Mouse (Mus musculus) forebrain, embryonic 13.5 days (tissue): ENCODE results near the gene Pdcd2l. TPM values are rescaled to one million over a fixed set of nuclear protein-coding genes. Genes with fewer than 3 reads are reported as not detected.

ENCODE experiments used
- ATAC-seq: fragments of 200-750 bp; cut with Nextera tagmentation; 2 replicates; pipeline ENCODE4 v1.8.0; 2017
- H3K27ac ChIP-seq: fragments of 300-500 bp; sonication (generic); 2 replicates; pipeline ENCODE4 v1.5.1; 2015; ENCODE audit warnings: inconsistent platforms, mild to moderate bottlenecking, moderate library complexity
- H3K27me3 ChIP-seq: fragments of 300-500 bp; sonication (generic); 2 replicates; pipeline ENCODE4 v1.6.1; 2015; ENCODE audit warnings: mild to moderate bottlenecking, inconsistent platforms
- H3K36me3 ChIP-seq: fragments of 300-500 bp; sonication (generic); 2 replicates; pipeline ENCODE4 v1.6.1; 2015; ENCODE audit warnings: mild to moderate bottlenecking, inconsistent platforms; ENCODE audit not compliant: poor library complexity, severe bottlenecking
- H3K4me1 ChIP-seq: fragments of 300-500 bp; sonication (generic); 2 replicates; pipeline ENCODE4 v1.6.1; 2015; ENCODE audit warnings: inconsistent platforms
- H3K4me2 ChIP-seq: fragments of 300-500 bp; sonication (generic); 2 replicates; pipeline ENCODE4 v1.6.1; 2015; ENCODE audit warnings: inconsistent platforms, mild to moderate bottlenecking, moderate library complexity
- H3K4me3 ChIP-seq: fragments of 300-500 bp; sonication (generic); 2 replicates; pipeline ENCODE4 v1.5.1; 2015; ENCODE audit warnings: mild to moderate bottlenecking, inconsistent platforms
- H3K9ac ChIP-seq: fragments of 300-500 bp; sonication (generic); 2 replicates; pipeline ENCODE4 v1.6.1; 2015; ENCODE audit warnings: mild to moderate bottlenecking, inconsistent platforms
- H3K9me3 ChIP-seq: fragments of 300-500 bp; sonication (generic); replicated peaks from 2 replicates; pipeline ENCODE4 v1.6.1; 2016; ENCODE audit warnings: inconsistent platforms
- WGBS: fragments of 180-500 bp; shearing (Covaris S2); methylation state at CpG from one replicate; pipeline ENCODE4 v1.1.7; 2015; 5-methylcytosine and 5-hydroxymethylcytosine counted together
- polyA plus RNA-seq: library from polyadenylated mRNA; unstranded; fragments of >200 nt; fragmentation: Nextera tagmentation; extraction: Ambion mirVana; gene quantifications from 2 replicates; pipeline ENCODE4 v1.2.1, GENCODE M21; 2015

The Pdcd2l gene
- polyA plus RNA-seq, 1 experiment from 2014 or later, result 85.6 TPM

GRCm38 (mm10) chr7:34167766-34168469 is 28.5 kb downstream of the Pdcd2l start:
- peak; percentile 85 for ATAC-seq
- H3K4me3 ChIP-seq, result peak overlapping the region; percentile 96
- H3K36me3 ChIP-seq, result peaks cover 23% of the 10 kb centered on the region
- H3K4me1 ChIP-seq, result peaks cover 13% of the 10 kb centered on the region
- peak overlapping the region; percentile 97 for H3K9ac ChIP-seq
- H3K9me3 ChIP-seq, result no peaks in the 10 kb centered on the region
- H3K27ac ChIP-seq, result peak overlapping the region; percentile 82
- H3K4me2 ChIP-seq, result peak overlapping the region; percentile 84
- H3K27me3 ChIP-seq, result no peaks in the 10 kb centered on the region
- WGBS, result under 1% methylated on average over 44 of the region's 54 CpGs

GRCm38 (mm10) chr7:34166850-34167249 is 29.6 kb downstream of the Pdcd2l start:
- Histone ChIP-seq H3K36me3 (peaks cover 34% of the 10 kb centered on the region), H3K9ac (peak overlapping the region; percentile 39; the same call in 1 of the 2 replicates), H3K27me3 (no peaks in the 10 kb centered on the region), H3K4me2 (peak overlapping the region; percentile 29), H3K27ac (no peak overlapping the region), H3K4me3 (peak overlapping the region; percentile 9), H3K9me3 (no peaks in the 10 kb centered on the region), H3K4me1 (peaks cover 13% of the 10 kb centered on the region)
- ATAC-seq, result no peak
- WGBS, result 50% methylated on average over 4 of the region's 4 CpGs

DNA sequence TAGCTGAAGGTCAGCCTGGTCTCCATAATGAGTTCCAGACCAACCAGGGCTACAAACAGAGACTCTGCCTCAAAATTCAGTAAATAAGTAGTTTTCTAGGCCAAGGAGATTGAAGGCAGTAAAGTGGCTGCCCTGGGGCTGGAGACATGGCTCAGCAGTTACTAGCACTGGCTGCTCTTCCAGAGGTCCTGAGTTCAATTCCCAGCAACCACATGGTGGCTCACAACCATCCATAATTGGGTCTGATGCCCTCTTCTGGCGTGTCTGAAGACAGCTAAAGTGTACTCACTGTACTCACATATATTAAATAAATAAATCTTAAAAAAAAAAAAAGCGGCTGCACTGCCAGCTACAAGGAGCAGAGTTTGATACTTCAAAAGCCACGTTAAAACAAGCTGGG is 30.5 kb downstream of the Pdcd2l start:
- no peak overlapping the region for H3K4me2 ChIP-seq

DNA sequence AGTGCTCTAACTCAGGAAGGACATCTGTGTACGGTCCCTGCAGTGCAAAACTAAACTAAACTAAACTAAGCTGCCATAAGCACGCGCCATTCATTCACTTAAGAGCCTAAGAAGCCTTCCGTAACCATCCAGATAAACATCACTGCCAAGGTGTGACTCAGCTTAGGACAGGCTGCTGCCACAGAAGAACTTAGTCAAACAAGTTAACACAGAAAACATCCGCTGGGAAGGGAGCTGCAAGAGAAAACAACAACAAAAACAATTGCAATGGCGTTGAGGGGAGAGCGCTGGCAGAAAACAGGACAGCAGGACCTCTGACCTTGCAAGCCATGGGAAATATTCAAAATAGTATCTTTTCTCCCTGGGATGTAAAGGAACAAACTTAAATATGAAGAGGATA is 31.8 kb downstream of the Pdcd2l start:
- H3K4me2 ChIP-seq, result no peak overlapping the region
- H3K36me3 ChIP-seq, result peaks cover 54% of the 10 kb centered on the region
- ATAC-seq, result no peak
- no peak overlapping the region for H3K27ac ChIP-seq
- H3K4me1 ChIP-seq, result peaks cover 13% of the 10 kb centered on the region
- H3K4me3 ChIP-seq, result no peak overlapping the region
- 95% methylated on average over 7 of the region's 7 CpGs for WGBS
- no peak overlapping the region for H3K9ac ChIP-seq
- H3K9me3 ChIP-seq, result no peaks in the 10 kb centered on the region
- no peaks in the 10 kb centered on the region for H3K27me3 ChIP-seq

More for the DNA sequence above, 30.5 kb downstream of the Pdcd2l start:
- Histone ChIP-seq H3K9ac (no peak overlapping the region), H3K4me3 (no peak overlapping the region), H3K36me3 (peaks cover 42% of the 10 kb centered on the region), H3K4me1 (peaks cover 13% of the 10 kb centered on the region), H3K9me3 (no peaks in the 10 kb centered on the region), H3K27ac (no peak overlapping the region), H3K27me3 (no peaks in the 10 kb centered on the region)
- no peak for ATAC-seq
- 90% methylated on average over 3 of the region's 3 CpGs for WGBS

DNA sequence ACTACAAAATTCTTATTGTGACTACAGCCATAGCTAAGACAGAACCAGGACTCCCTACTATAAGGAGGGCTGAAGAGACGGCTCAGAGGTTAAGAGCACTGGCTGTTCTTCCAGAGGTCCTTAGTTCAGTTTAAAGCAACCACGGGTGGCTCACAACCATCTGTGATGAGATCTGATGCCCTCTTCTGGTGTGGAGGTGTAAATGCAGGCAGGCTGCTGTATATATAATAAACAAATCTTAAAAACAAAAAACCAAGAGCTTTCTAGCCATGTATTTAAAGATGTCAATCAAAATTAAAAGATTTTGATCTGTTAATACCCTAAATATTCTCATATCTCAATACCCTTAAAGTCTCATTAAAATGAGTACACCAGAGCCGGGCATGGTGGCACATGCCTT is 37.3 kb downstream of the Pdcd2l start:
- no peak for ATAC-seq
- no peak overlapping the region for H3K4me2 ChIP-seq
- WGBS, result 90% methylated on average over 3 of the region's 3 CpGs

GRCm38 (mm10) chr7:34157994-34158393 is 38.5 kb downstream of the Pdcd2l start:
- ATAC-seq, result no peak
- H3K36me3 ChIP-seq, result peaks cover 96% of the 10 kb centered on the region
- 96% methylated on average over 3 of the region's 3 CpGs for WGBS

More for the DNA sequence above, 37.3 kb downstream of the Pdcd2l start:
- Histone ChIP-seq H3K27ac (no peak overlapping the region), H3K4me1 (no peaks in the 10 kb centered on the region), H3K36me3 (peaks cover 94% of the 10 kb centered on the region), H3K9ac (no peak overlapping the region), H3K9me3 (no peaks in the 10 kb centered on the region), H3K27me3 (no peaks in the 10 kb centered on the region), H3K4me3 (no peak overlapping the region)

DNA sequence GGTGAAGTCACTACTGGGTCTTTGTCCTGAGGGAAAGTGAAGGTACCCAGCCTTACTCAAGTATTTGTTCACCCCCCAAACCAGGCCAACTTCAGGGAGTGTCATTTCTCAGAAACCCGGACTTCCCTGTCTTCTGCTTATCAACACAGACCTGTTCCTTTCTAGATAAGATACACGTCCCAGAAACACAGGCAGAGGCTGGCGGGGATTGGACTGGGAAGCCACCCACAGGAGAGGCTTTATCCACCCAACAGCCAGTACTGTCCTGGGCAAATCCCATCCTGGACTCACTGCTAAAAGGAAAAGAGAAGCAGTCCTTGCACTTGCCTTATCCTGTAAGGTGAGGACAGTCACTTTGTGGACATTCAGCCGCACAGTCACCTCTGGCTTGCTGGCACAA is 49.3 kb downstream of the Pdcd2l start:
- peaks cover 98% of the 10 kb centered on the region for H3K36me3 ChIP-seq
- 89% methylated on average over 4 of the region's 4 CpGs for WGBS
- ATAC-seq, result no peak
- H3K4me3 ChIP-seq, result no peak overlapping the region
- no peak overlapping the region for H3K4me2 ChIP-seq
- H3K9me3 ChIP-seq, result no peaks in the 10 kb centered on the region
- no peaks in the 10 kb centered on the region for H3K4me1 ChIP-seq
- no peaks in the 10 kb centered on the region for H3K27me3 ChIP-seq
- H3K27ac ChIP-seq, result no peak overlapping the region
- no peak overlapping the region for H3K9ac ChIP-seq

More at GRCm38 (mm10) chr7:34157994-34158393, 38.5 kb downstream of the Pdcd2l start:
- Histone ChIP-seq H3K27ac (no peak overlapping the region), H3K4me3 (no peak overlapping the region), H3K4me1 (no peaks in the 10 kb centered on the region), H3K4me2 (no peak overlapping the region), H3K9me3 (no peaks in the 10 kb centered on the region), H3K9ac (no peak overlapping the region), H3K27me3 (no peaks in the 10 kb centered on the region)

- H3K4me2 ChIP-seq, result no peak overlapping the region
- no peak for ATAC-seq
- H3K27ac ChIP-seq, result no peak overlapping the region
- H3K9me3 ChIP-seq, result no peaks in the 10 kb centered on the region
- H3K4me3 ChIP-seq, result no peak overlapping the region
- H3K4me1 ChIP-seq, result no peaks in the 10 kb centered on the region
- peaks cover 65% of the 10 kb centered on the region for H3K36me3 ChIP-seq
- no peaks in the 10 kb centered on the region for H3K27me3 ChIP-seq
- H3K9ac ChIP-seq, result no peak overlapping the region
- WGBS, result 97% methylated on average over 13 of the region's 13 CpGs
These were observed 55.3 kb downstream of the Pdcd2l start for GRCm38 (mm10) chr7:34141123-34141522.

GRCm38 (mm10) chr7:34139493-34139892 is 57.0 kb downstream of the Pdcd2l start:
- WGBS, result 92% methylated on average over 6 of the region's 6 CpGs
- Histone ChIP-seq H3K9me3 (no peaks in the 10 kb centered on the region), H3K4me2 (no peak overlapping the region), H3K27me3 (no peaks in the 10 kb centered on the region), H3K9ac (no peak overlapping the region), H3K36me3 (peaks cover 50% of the 10 kb centered on the region), H3K4me3 (no peak overlapping the region), H3K4me1 (no peaks in the 10 kb centered on the region), H3K27ac (no peak overlapping the region)
- no peak for ATAC-seq

Other genes with a start within 250 kb of the Pdcd2l start
- gene Scgb2b27, start 182.7 kb downstream of the Pdcd2l start, polyA plus RNA-seq, result not detected in 2 replicates
- gene Scgb1b27, start 175.2 kb downstream of the Pdcd2l start, polyA plus RNA-seq, result not detected in 2 replicates
- gene Scgb1b30, start 101.2 kb downstream of the Pdcd2l start, polyA plus RNA-seq, result not detected in 2 replicates
- 3.0 and 4.1 TPM in 2 replicates for gene Wtip, start 63.4 kb downstream of the Pdcd2l start, polyA plus RNA-seq
- gene Uba2, start 27.1 kb downstream of the Pdcd2l start, polyA plus RNA-seq, result 222 and 242 TPM in 2 replicates
- 216 and 230 TPM in 2 replicates for gene Gpi1, start 33.7 kb upstream of the Pdcd2l start, polyA plus RNA-seq
- gene Gm6096, start 54.4 kb upstream of the Pdcd2l start, polyA plus RNA-seq, result not detected in 2 replicates
- gene 4931406P16Rik, start 116.9 kb upstream of the Pdcd2l start, polyA plus RNA-seq, result 25.1 and 26.0 TPM in 2 replicates
- gene Lsm14a, start 196.7 kb upstream of the Pdcd2l start, polyA plus RNA-seq, result 95.1 and 96.0 TPM in 2 replicates